ENCODE assay signal across 17 mouse cellular contexts in genomic region chr13:78348830-78349229, GRCm38 (mm10).
"Had no signal": no experiment of that assay in that cellular context is flagged by ENCODE, and none has a peak within 500 bp of the region (broad histone marks: within the 10 kb centered on the region; RNA-seq: fewer than 3 reads in every experiment).

No protein-coding gene starts in this region.

- H3K27ac ChIP-seq: liver, embryonic 12.5 days; liver, embryonic 14.5 days; lung, embryonic 15.5 days; macrophage; midbrain, embryonic 10.5 days; midbrain, embryonic 12.5 days; neural tube, embryonic 12.5 days had no signal

- H3K4me3 ChIP-seq: liver, embryonic 12.5 days; lung, embryonic 15.5 days; megakaryocyte, embryonic 14.5 days; midbrain, embryonic 10.5 days; midbrain, embryonic 12.5 days; myocyte; neural tube, embryonic 12.5 days had no signal

- H3K9me3 ChIP-seq: liver, embryonic 12.5 days; lung, embryonic 15.5 days; megakaryocyte, embryonic 14.5 days; midbrain, embryonic 10.5 days; midbrain, embryonic 12.5 days; neural tube, embryonic 12.5 days had no signal

- H3K4me1 ChIP-seq: liver, embryonic 12.5 days; lung, embryonic 15.5 days; megakaryocyte, embryonic 14.5 days; midbrain, embryonic 12.5 days; neural tube, embryonic 12.5 days had no signal

- H3K9ac ChIP-seq: liver, embryonic 12.5 days; liver, embryonic 14.5 days; lung, embryonic 15.5 days; midbrain, embryonic 12.5 days; neural tube, embryonic 12.5 days had no signal

- ATAC-seq: liver, embryonic 12.5 days; midbrain, embryonic 16.5 days had no signal

- DNase-seq: lung, adult 2 months; lung, postnatal 10 days; lung, postnatal 36 days; right cerebral cortex, postnatal 14 days; thymus, adult 2 months; thymus, postnatal 25 days; thymus, postnatal 4 days had no signal

- H3K36me3 ChIP-seq: liver, embryonic 12.5 days; lung, embryonic 15.5 days; midbrain, embryonic 10.5 days; midbrain, embryonic 12.5 days; neural tube, embryonic 12.5 days had no signal

- H3K27me3 ChIP-seq: liver, embryonic 12.5 days; lung, embryonic 15.5 days; megakaryocyte, embryonic 14.5 days; midbrain, embryonic 12.5 days; neural tube, embryonic 12.5 days had no signal

- H3K4me2 ChIP-seq: liver, embryonic 12.5 days; lung, embryonic 15.5 days; midbrain, embryonic 12.5 days; neural tube, embryonic 12.5 days had no signal
